Mouse (Mus musculus) lung, postnatal 0 days (tissue): ENCODE results near the gene Tbx18.

Experiments used
- CTCF ChIP-seq: IDR thresholded peaks from 2 replicates; pipeline ENCODE4 v1.5.1; 2016; ENCODE audit warnings: antibody characterized with exemption, mild to moderate bottlenecking
- EP300 ChIP-seq: IDR thresholded peaks from 2 replicates; pipeline ENCODE4 v1.6.1; 2016; ENCODE audit warnings: antibody characterized with exemption, mild to moderate bottlenecking, control low read depth

DNA sequence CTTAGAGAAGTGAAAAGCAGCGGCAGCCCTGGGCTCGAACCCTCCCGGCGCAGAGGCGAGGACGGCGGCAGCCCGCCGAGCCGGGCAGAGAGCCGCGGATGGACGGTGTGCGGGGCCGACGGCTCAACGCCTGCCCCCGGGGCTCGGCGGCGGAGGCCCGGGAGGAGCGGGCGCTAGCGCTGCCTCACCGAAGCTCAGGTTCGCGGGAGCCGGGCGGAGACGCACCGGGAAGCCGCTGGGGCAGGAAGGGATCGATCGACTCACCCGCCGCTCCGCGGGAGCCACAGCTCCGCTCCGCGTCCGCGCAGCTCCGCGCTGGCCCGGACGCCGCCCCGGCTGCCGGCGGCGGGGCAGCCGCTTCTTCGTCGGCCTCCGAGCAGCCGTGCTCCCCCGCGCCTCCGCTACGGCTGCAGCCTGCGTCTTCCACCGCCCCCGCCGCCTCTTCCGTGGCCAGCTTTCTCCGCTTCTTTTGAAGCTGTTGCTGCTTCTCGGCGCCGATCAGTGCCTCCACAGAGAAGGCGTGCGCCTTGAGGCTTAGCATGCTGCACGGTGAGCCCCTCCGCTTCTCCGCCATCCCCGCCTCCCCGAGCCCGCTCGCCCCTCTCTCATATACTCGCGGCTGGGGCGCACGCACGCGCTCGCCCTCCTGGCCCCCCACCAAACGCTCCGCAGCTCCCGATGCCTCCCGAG, 644 bp downstream of the Tbx18 start:
- no peak for TF ChIP-seq CTCF
- TF ChIP-seq EP300 = no peak
